Mouse (Mus musculus): ENCODE results near the gene Chchd6.

GRCm38 (mm10) chr6:89573768-89574167 is 21.7 kb downstream of the Chchd6 start:
- TF ChIP-seq CTCF (IDR thresholded peaks at IDR 0.05; ENCODE audit: extremely low read depth, insufficient read length, insufficient replicate concordance, low read depth, low read length) (no peak), POLR2A (IDR thresholded peaks at IDR 0.05; ENCODE audit: low read depth, low read length) (no peak)
